Mouse (Mus musculus) myocyte (in vitro differentiated cells): Measurements from ENCODE around the gene Cep162. TPM values are rescaled to one million over a fixed set of nuclear protein-coding genes. Genes with fewer than 3 reads are reported as not detected.

Experiments
- H3K27me3 ChIP-seq: one replicate; pipeline ENCODE4 v1.6.1; 2011; ENCODE audit not compliant: control insufficient read depth, insufficient read depth, insufficient read length
- H3K36me3 ChIP-seq: one replicate; pipeline ENCODE4 v1.6.1; 2011; ENCODE audit not compliant: control insufficient read depth, insufficient read depth
- H3K4me2 ChIP-seq: one replicate; pipeline ENCODE4 v1.6.1; 2011; ENCODE audit warnings: low read depth, control low read depth
- H3K4me3 ChIP-seq: one replicate; pipeline ENCODE4 v1.5.1; 2011; ENCODE audit warnings: mild to moderate bottlenecking, control low read depth, moderate library complexity
- H3K79me2 ChIP-seq: one replicate; pipeline ENCODE4 v1.6.1; 2011; ENCODE audit not compliant: control insufficient read depth, insufficient read depth
- H3ac ChIP-seq: one replicate; pipeline ENCODE4 v1.6.1; 2011; ENCODE audit not compliant: control insufficient read depth, insufficient read length
- CEBPB ChIP-seq: IDR thresholded peaks from 2 replicates; pipeline ENCODE4 v1.6.1; 2011; ENCODE audit warnings: mild to moderate bottlenecking, moderate library complexity; ENCODE audit not compliant: poor library complexity, insufficient read depth, severe bottlenecking
- E2F4 ChIP-seq: IDR thresholded peaks from one replicate; pipeline ENCODE4 v1.6.1; 2011; ENCODE audit warnings: mild to moderate bottlenecking, control low read depth, moderate library complexity; ENCODE audit not compliant: insufficient read depth
- MAX ChIP-seq: IDR thresholded peaks from one replicate; pipeline ENCODE4 v1.6.1; 2011; ENCODE audit warnings: low read depth, mild to moderate bottlenecking, control low read depth
- MYOD1 ChIP-seq, 3 experiments: IDR thresholded peaks; one replicate each; pipeline ENCODE4 v1.6.1; 2011; ENCODE audit warnings: control low read depth in 2 of 3, low read depth in 2 of 3, mild to moderate bottlenecking in 2 of 3, moderate library complexity in 1 of 3; ENCODE audit not compliant: insufficient read length in 2 of 3, control insufficient read depth in 1 of 3
- MYOG ChIP-seq, 3 experiments: IDR thresholded peaks; one replicate each; pipeline ENCODE4 v1.6.1; 2011; ENCODE audit warnings: control low read depth in 2 of 3, low read depth in 2 of 3, mild to moderate bottlenecking in 2 of 3; ENCODE audit not compliant: insufficient read length in 2 of 3, control insufficient read depth in 1 of 3, insufficient read depth in 1 of 3
- POLR2A ChIP-seq: IDR thresholded peaks from one replicate; pipeline ENCODE4 v1.6.1; 2011; ENCODE audit warnings: low read depth, mild to moderate bottlenecking, control low read depth, moderate library complexity; ENCODE audit not compliant: insufficient read length
- POLR2AphosphoS2 ChIP-seq: IDR thresholded peaks from one replicate; pipeline ENCODE4 v1.6.1; 2011; ENCODE audit warnings: low read depth, control low read depth; ENCODE audit not compliant: insufficient read length
- REST ChIP-seq: IDR thresholded peaks from one replicate; pipeline ENCODE4 v1.6.1; 2011; ENCODE audit warnings: mild to moderate bottlenecking, control low read depth, moderate library complexity; ENCODE audit not compliant: insufficient read depth, insufficient read length
- SRF ChIP-seq: IDR thresholded peaks from one replicate; pipeline ENCODE4 v1.6.1; 2011; ENCODE audit warnings: low read depth; ENCODE audit not compliant: control insufficient read depth, insufficient read length
- TCF12 ChIP-seq: IDR thresholded peaks from one replicate; pipeline ENCODE4 v1.6.1; 2011; ENCODE audit warnings: mild to moderate bottlenecking, control low read depth; ENCODE audit not compliant: poor library complexity, insufficient read depth, severe bottlenecking
- TCF3 ChIP-seq: IDR thresholded peaks from one replicate; pipeline ENCODE4 v1.6.1; 2011; ENCODE audit warnings: low read depth, control low read depth; ENCODE audit not compliant: insufficient read length
- USF1 ChIP-seq: IDR thresholded peaks from one replicate; pipeline ENCODE4 v1.6.1; 2011; ENCODE audit warnings: low read depth, mild to moderate bottlenecking, control low read depth, moderate library complexity
- polyA plus RNA-seq: library from polyadenylated mRNA; unstranded; fragments of >200 nt; fragmentation: generic; extraction: Trizol; gene quantifications from one replicate; pipeline ENCODE4 v1.2.1, GENCODE M21; 2012; ENCODE audit warnings: missing spikeins

Cep162 gene
- polyA plus RNA-seq, 1 experiment: 2.3 TPM

DNA sequence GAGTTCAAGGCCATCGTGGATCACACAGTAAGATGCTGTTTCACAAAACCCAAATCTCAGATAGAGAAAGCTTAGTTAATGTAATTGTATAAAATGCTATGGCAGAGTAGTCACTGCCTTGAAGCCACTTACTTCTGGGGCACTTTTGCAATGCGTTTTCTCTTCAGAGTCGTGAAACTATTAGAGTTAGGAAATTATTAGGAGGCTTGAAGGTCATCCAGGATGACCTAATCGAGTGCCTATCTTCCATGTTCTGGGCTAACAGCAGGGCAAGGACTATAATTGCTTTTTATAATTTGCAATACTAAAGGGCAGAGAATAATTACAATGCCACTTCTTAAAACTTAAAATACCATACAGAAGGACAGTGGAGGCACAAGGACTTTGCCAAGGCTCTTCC is 68.0 kb downstream of the Cep162 start:
- Histone ChIP-seq H3K4me2 (no peak overlapping the region), H3K79me2 (no peaks in the 10 kb centered on the region), H3K36me3 (peaks cover 16% of the 10 kb centered on the region), H3K4me3 (no peak overlapping the region), H3ac (no peak overlapping the region), H3K27me3 (no peaks in the 10 kb centered on the region)
- no peak for TF ChIP-seq MYOD1 (IDR thresholded peaks at IDR 0.05; ENCODE audit: control insufficient read depth in 1 of 3, insufficient read length in 2 of 3, low read depth in 2 of 3)
- no peak for TF ChIP-seq SRF
- TF ChIP-seq TCF12: no peak
- no peak for TF ChIP-seq E2F4
- TF ChIP-seq USF1: no peak
- TF ChIP-seq REST: no peak
- no peak for TF ChIP-seq CEBPB
- no peak for TF ChIP-seq MYOG (IDR thresholded peaks at IDR 0.05; ENCODE audit: control insufficient read depth in 1 of 3, insufficient read depth in 1 of 3, insufficient read length in 2 of 3, low read depth in 2 of 3)
- no peak for TF ChIP-seq TCF3

- Histone ChIP-seq H3K27me3 (no peaks in the 10 kb centered on the region), H3K79me2 (no peaks in the 10 kb centered on the region), H3K4me2 (no peak overlapping the region), H3K4me3 (no peak overlapping the region), H3ac (no peak overlapping the region), H3K36me3 (no peaks in the 10 kb centered on the region)
- TF ChIP-seq CEBPB: no peak
- no peak for TF ChIP-seq REST
- TF ChIP-seq MYOD1 (IDR thresholded peaks at IDR 0.05; ENCODE audit: control insufficient read depth in 1 of 3, insufficient read length in 2 of 3, low read depth in 2 of 3): no peak
- TF ChIP-seq TCF12: no peak
- no peak for TF ChIP-seq MYOG (IDR thresholded peaks at IDR 0.05; ENCODE audit: control insufficient read depth in 1 of 3, insufficient read depth in 1 of 3, insufficient read length in 2 of 3, low read depth in 2 of 3)
- TF ChIP-seq POLR2AphosphoS2: no peak
- TF ChIP-seq MAX: no peak
- no peak for TF ChIP-seq E2F4
- TF ChIP-seq SRF: no peak
- no peak for TF ChIP-seq POLR2A
- no peak for TF ChIP-seq TCF3
- TF ChIP-seq USF1: no peak
These were observed 73.1 kb downstream of the Cep162 start for GRCm38 (mm10) chr9:87182231-87182630.

GRCm38 (mm10) chr9:87178534-87178933 is 76.8 kb downstream of the Cep162 start:
- Histone ChIP-seq H3K4me2 (no peak overlapping the region), H3K4me3 (no peak overlapping the region), H3K79me2 (no peaks in the 10 kb centered on the region), H3K36me3 (no peaks in the 10 kb centered on the region), H3ac (no peak overlapping the region), H3K27me3 (no peaks in the 10 kb centered on the region)
- TF ChIP-seq POLR2AphosphoS2: no peak
- no peak for TF ChIP-seq TCF3
- TF ChIP-seq MYOD1 (IDR thresholded peaks at IDR 0.05; ENCODE audit: control insufficient read depth in 1 of 3, insufficient read length in 2 of 3, low read depth in 2 of 3): no peak
- no peak for TF ChIP-seq E2F4
- no peak for TF ChIP-seq MYOG (IDR thresholded peaks at IDR 0.05; ENCODE audit: control insufficient read depth in 1 of 3, insufficient read depth in 1 of 3, insufficient read length in 2 of 3, low read depth in 2 of 3)
- TF ChIP-seq MAX: no peak
- no peak for TF ChIP-seq REST
- no peak for TF ChIP-seq CEBPB
- no peak for TF ChIP-seq SRF
- no peak for TF ChIP-seq POLR2A
- TF ChIP-seq TCF12: no peak
- no peak for TF ChIP-seq USF1

- Histone ChIP-seq H3K36me3 (no peaks in the 10 kb centered on the region), H3K4me2 (no peak overlapping the region), H3K4me3 (no peak overlapping the region), H3K27me3 (peaks cover 10% of the 10 kb centered on the region), H3K79me2 (no peaks in the 10 kb centered on the region), H3ac (no peak overlapping the region)
- TF ChIP-seq TCF3: no peak
These were observed 83.8 kb downstream of the Cep162 start for GRCm38 (mm10) chr9:87171517-87171916.

- no peak for TF ChIP-seq MYOD1 (IDR thresholded peaks at IDR 0.05; ENCODE audit: control insufficient read depth in 1 of 3, insufficient read length in 2 of 3, low read depth in 2 of 3)
- TF ChIP-seq TCF3: no peak
- no peak for TF ChIP-seq MAX
- no peak for TF ChIP-seq REST
- no peak for TF ChIP-seq USF1
- TF ChIP-seq CEBPB: no peak
- TF ChIP-seq POLR2A: no peak
- no peak for TF ChIP-seq SRF
- H3K79me2 ChIP-seq: no peaks in the 10 kb centered on the region
- H3K27me3 ChIP-seq: peaks cover 10% of the 10 kb centered on the region
- H3K4me3 ChIP-seq: no peak overlapping the region
- no peak overlapping the region for H3K4me2 ChIP-seq
- H3K36me3 ChIP-seq: no peaks in the 10 kb centered on the region
- H3ac ChIP-seq: no peak overlapping the region
These were observed 84.4 kb downstream of the Cep162 start for GRCm38 (mm10) chr9:87170891-87171290.
